ENCODE assay signal across 15 mouse cellular contexts in the genomic region with DNA sequence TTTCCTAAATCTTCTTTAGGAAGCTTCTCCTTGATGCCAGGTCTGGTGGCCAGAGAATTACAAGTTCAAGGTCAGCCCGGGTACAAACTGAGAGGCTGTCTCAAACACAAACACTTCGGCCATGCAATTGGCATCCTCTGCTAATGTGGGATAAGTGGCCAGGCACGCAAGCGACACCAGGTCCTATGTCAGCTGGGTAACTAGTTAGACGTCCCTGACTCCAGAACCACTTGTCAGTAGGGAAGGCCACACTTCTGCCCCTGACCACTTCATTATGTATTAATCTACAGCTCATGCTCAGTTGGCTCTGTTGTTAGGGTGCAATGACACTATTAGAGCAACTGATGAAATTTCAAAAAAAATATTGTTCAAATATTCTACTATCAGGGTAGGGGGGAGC.
"Had no signal": no experiment of that assay in that cellular context is flagged by ENCODE, and none has a peak within 500 bp of the region (broad histone marks: within the 10 kb centered on the region; RNA-seq: fewer than 3 reads in every experiment).

No protein-coding gene starts in this region.

- H3K4me3 ChIP-seq: layer of hippocampus, adult 2 months; left cerebral cortex, adult 2 months; liver, embryonic 13.5 days had no signal

- H3K4me2 ChIP-seq: liver, embryonic 13.5 days; midbrain, embryonic 11.5 days had no signal

- H3K27me3 ChIP-seq: liver, embryonic 13.5 days had no signal

- H3K36me3 ChIP-seq: liver, embryonic 13.5 days had no signal

- H3K9me3 ChIP-seq: liver, embryonic 13.5 days had no signal

- H3K9ac ChIP-seq: liver, embryonic 13.5 days had no signal

- ATAC-seq: intestine, postnatal 0 days had no signal

- DNase-seq: kidney, adult 8-10 months; kidney, postnatal 25 days; layer of hippocampus, postnatal 36 days; left cerebral cortex, postnatal 4 days; liver, embryonic 13.5 days; lung, adult 2 months; lung, postnatal 14 days; lung, postnatal 4 days; midbrain, embryonic 14.5 days; thymus, adult 18-20 months; thymus, postnatal 36 days had no signal

- H3K4me1 ChIP-seq: liver, embryonic 13.5 days had no signal

- H3K27ac ChIP-seq: layer of hippocampus, adult 2 months; left cerebral cortex, adult 2 months; liver, embryonic 13.5 days had no signal
